ENCODE assay signal across 32 mouse cellular contexts in genomic region chr14:33881471-33881870, GRCm38 (mm10). TPM values are rescaled to one million over a fixed set of nuclear protein-coding genes. Genes with fewer than 3 reads are reported as not detected.
"Had no signal": no experiment of that assay in that cellular context is flagged by ENCODE, and none has a peak within 500 bp of the region (broad histone marks: within the 10 kb centered on the region; RNA-seq: fewer than 3 reads in every experiment).

No protein-coding gene starts in this region.

- DNase-seq: left cerebral cortex, postnatal 4 days; liver; liver, embryonic 13.5 days; liver, postnatal 0 days; lung, adult 18-20 months; lung, adult 2 months; lung, embryonic 14.5 days; lung, postnatal 10 days; lung, postnatal 14 days; lung, postnatal 36 days; lung, postnatal 4 days; midbrain, embryonic 14.5 days had no signal

- ATAC-seq: liver, embryonic 12.5 days; liver, postnatal 0 days; lung, postnatal 0 days; midbrain, embryonic 13.5 days; midbrain, embryonic 15.5 days; midbrain, embryonic 16.5 days had no signal

- H3K4me3 ChIP-seq: limb, embryonic 10.5 days; limb, embryonic 12.5 days; limb, embryonic 13.5 days; limb, embryonic 15.5 days; liver, embryonic 12.5 days; liver, embryonic 13.5 days; liver, embryonic 15.5 days; lung, embryonic 15.5 days; megakaryocyte, embryonic 14.5 days; midbrain, embryonic 10.5 days; midbrain, embryonic 12.5 days; midbrain, embryonic 13.5 days; midbrain, embryonic 15.5 days; myocyte had no signal

- H3K4me1 ChIP-seq: liver, embryonic 12.5 days; liver, embryonic 13.5 days; liver, embryonic 15.5 days; megakaryocyte, embryonic 14.5 days; midbrain, embryonic 12.5 days; midbrain, embryonic 13.5 days; midbrain, embryonic 15.5 days had no signal

- H3K36me3 ChIP-seq: limb, embryonic 10.5 days; limb, embryonic 12.5 days; limb, embryonic 13.5 days; limb, embryonic 15.5 days; liver, embryonic 12.5 days; liver, embryonic 13.5 days; liver, embryonic 15.5 days; lung, embryonic 15.5 days; midbrain, embryonic 10.5 days; midbrain, embryonic 12.5 days; midbrain, embryonic 13.5 days; midbrain, embryonic 15.5 days had no signal

- H3K9me3 ChIP-seq: limb, embryonic 10.5 days; limb, embryonic 13.5 days; limb, embryonic 15.5 days; liver, embryonic 12.5 days; liver, embryonic 13.5 days; liver, embryonic 15.5 days; lung, embryonic 15.5 days; midbrain, embryonic 10.5 days; midbrain, embryonic 12.5 days; midbrain, embryonic 13.5 days; midbrain, embryonic 15.5 days had no signal

- H3K27me3 ChIP-seq: limb, embryonic 12.5 days; limb, embryonic 13.5 days; limb, embryonic 15.5 days; liver, embryonic 12.5 days; liver, embryonic 13.5 days; liver, embryonic 15.5 days; lung, embryonic 15.5 days; megakaryocyte, embryonic 14.5 days; midbrain, embryonic 12.5 days; midbrain, embryonic 13.5 days; midbrain, embryonic 15.5 days had no signal

- H3K9ac ChIP-seq: limb, embryonic 12.5 days; limb, embryonic 13.5 days; limb, embryonic 15.5 days; liver, embryonic 12.5 days; liver, embryonic 13.5 days; liver, embryonic 14.5 days; liver, embryonic 15.5 days; liver, postnatal 0 days; lung, embryonic 14.5 days; lung, embryonic 15.5 days; midbrain, embryonic 12.5 days; midbrain, embryonic 13.5 days; midbrain, embryonic 15.5 days had no signal

- H3K27ac ChIP-seq: limb, embryonic 10.5 days; limb, embryonic 12.5 days; limb, embryonic 13.5 days; limb, embryonic 15.5 days; liver, embryonic 12.5 days; liver, embryonic 13.5 days; liver, embryonic 14.5 days; liver, embryonic 15.5 days; lung, embryonic 15.5 days; macrophage; midbrain, embryonic 10.5 days; midbrain, embryonic 12.5 days; midbrain, embryonic 13.5 days; midbrain, embryonic 15.5 days had no signal

- H3K4me2 ChIP-seq: limb, embryonic 12.5 days; limb, embryonic 13.5 days; limb, embryonic 15.5 days; liver, embryonic 11.5 days; liver, embryonic 12.5 days; liver, embryonic 13.5 days; liver, embryonic 15.5 days; lung, embryonic 14.5 days; lung, embryonic 15.5 days; midbrain, embryonic 11.5 days; midbrain, embryonic 12.5 days; midbrain, embryonic 13.5 days; midbrain, embryonic 15.5 days had no signal

RNA-seq across cellular contexts. Expression of gene Gdf10, which starts 41.9 kb away (rescaled TPM):
- polyA plus RNA-seq: macrophage, myocyte had no signal

RNA-seq across cellular contexts. Expression of gene Gdf2, which starts 59.4 kb away (rescaled TPM):
- polyA plus RNA-seq: limb, embryonic 10.5 days; limb, embryonic 12.5 days; limb, embryonic 13.5 days; limb, embryonic 15.5 days; lung, embryonic 14.5 days; lung, embryonic 15.5 days; lung, postnatal 0 days; macrophage; midbrain, embryonic 10.5 days; midbrain, embryonic 11.5 days; midbrain, embryonic 12.5 days; midbrain, embryonic 13.5 days; midbrain, embryonic 14.5 days; midbrain, embryonic 15.5 days; midbrain, embryonic 16.5 days; midbrain, postnatal 0 days; myocyte had no signal
